Mouse (Mus musculus): ENCODE measurements at regions not wholly inside any gene's neighbourhood (a gene's known extent, or its start where the extent isn't known, plus 50 kb on each side); places are given as distances from the start of the nearest gene placed in this dataset.

GRCm38 (mm10) chr8:30797341-30797740, 2631.2 kb upstream of the 5930422O12Rik start:
- DNase-seq = no peak
- intact Hi-C loops (cut with DNase I) = no loop called here

DNA sequence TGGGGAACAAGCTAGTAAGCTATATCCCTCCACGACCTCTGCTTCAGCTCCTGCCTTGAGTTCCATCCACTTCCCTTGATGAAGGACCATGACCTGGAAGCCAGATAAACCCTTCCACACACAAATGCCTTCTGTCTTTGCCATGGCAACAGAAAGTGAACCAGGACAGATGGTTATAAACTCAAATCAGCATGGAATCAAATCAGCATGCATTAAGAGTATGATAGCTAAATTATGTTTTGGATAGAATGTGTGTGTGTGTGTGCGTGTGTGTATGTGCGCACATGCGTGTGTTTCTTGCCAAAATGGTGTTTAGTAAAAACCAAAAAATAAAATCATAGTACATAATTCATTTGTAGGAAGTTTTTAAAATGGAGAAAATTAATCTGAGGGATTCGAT, 2611.5 kb upstream of the 5930422O12Rik start:
- intact Hi-C loops (cut with DNase I) = no loop called here
- no peak for DNase-seq

- DNase-seq = no peak
- intact Hi-C loops (cut with DNase I) = no loop called here
Observed at GRCm38 (mm10) chr8:30822835-30823587, 2605.5 kb upstream of the 5930422O12Rik start.

- no peak for DNase-seq
- intact Hi-C loops (cut with DNase I) = no loop called here
Observed at GRCm38 (mm10) chr8:30823588-30823938, 2604.9 kb upstream of the 5930422O12Rik start.

DNA sequence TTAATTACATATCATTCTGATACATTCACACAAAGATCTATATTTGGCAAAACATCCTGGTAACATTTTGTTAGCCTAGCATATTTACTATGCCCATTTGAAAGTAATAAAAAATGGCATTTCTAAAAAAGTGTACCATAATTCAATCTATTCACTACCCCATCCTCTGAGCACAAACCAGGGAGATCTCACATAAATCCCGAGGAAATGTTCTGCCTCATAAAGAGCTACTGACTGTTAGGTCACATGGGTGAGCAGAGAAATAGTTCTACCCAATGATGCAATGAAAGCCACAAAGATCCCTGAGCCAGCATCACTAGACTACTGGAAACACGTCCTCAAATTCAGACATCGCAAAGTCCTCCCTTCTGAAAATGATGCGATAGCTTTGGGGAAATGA, 2602.5 kb upstream of the 5930422O12Rik start:
- intact Hi-C loops (cut with DNase I) = no loop called here
- no peak for DNase-seq

DNA sequence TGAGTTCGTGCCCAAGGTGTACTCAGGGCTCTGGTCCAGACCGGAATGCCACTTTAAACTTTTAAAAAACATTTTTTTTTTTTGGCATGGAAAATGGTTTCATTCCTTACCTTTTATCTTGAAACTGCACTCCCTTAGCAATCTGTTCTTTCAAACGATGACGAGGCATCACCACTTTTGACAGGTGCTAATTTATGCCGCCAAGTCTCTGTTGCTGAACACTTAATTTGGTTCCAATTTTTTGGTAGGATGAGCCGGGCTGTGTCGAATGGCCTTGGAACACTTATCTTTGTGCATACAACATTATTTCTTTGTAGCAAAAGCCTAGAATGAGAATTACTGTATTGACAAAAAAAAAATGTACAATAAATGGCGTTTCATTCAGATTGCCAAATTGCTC, 2590.5 kb upstream of the 5930422O12Rik start:
- intact Hi-C loops (cut with DNase I) = no loop called here
- no peak for DNase-seq

DNA sequence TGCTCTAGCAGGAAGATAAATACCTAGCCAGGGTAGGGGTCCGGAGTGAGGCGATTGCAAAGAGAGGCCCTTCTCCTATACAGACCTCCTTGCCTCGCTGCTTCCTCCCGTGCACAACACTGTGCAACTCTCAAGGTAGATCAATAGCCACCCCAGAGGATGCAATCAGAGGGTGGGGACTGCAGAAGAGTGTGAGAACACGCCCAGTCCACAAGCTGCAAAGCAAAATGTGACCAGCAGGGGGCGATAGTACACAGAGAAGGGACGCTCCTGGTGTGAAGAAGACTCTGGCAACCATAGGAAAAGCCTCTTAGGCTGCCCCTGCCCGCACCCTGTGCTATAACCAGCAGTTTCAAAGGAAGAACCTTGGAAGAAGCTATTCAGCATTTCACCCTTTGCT, 2588.4 kb upstream of the 5930422O12Rik start:
- intact Hi-C loops (cut with DNase I) = loop anchor here (1.0 to 2.0 kb wide), 2 partner anchors 83 to 191 kb away; no protein-coding TSS in a partner anchor
- peak; percentile 58 to 85 for DNase-seq

- intact Hi-C loops (cut with DNase I) = no loop called here
- DNase-seq = no peak
Observed at GRCm38 (mm10) chr8:30863017-30863416, 2565.5 kb upstream of the 5930422O12Rik start.

- intact Hi-C loops (cut with DNase I) = no loop called here
- no peak for DNase-seq
Observed at GRCm38 (mm10) chr8:30906044-30906695, 2522.3 kb upstream of the 5930422O12Rik start.

DNA sequence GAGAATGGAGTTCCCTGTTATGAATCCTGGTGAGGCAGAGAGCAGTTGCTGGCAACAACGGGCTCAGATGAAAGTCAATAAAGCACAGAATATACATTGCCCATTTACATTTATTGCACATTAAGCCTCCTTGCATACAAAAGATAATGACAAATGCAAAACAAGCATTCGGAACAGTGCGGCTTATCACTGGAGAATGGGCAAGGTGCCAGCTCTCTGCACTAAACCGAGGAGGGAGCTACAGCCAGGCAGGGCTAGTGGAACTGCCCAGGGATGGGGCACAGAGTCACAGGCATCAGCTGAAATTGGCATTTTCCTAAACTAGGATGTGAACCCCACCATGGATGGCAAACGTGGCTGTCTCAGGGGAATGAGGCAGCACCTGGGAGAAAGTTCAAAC, 2514.8 kb upstream of the 5930422O12Rik start:
- intact Hi-C loops (cut with DNase I) = no loop called here
- DNase-seq = peak in 1 of 2 experiments; percentile 8

- DNase-seq = no peak
- intact Hi-C loops (cut with DNase I) = no loop called here
Observed at GRCm38 (mm10) chr8:30915127-30915526, 2513.4 kb upstream of the 5930422O12Rik start.

DNA sequence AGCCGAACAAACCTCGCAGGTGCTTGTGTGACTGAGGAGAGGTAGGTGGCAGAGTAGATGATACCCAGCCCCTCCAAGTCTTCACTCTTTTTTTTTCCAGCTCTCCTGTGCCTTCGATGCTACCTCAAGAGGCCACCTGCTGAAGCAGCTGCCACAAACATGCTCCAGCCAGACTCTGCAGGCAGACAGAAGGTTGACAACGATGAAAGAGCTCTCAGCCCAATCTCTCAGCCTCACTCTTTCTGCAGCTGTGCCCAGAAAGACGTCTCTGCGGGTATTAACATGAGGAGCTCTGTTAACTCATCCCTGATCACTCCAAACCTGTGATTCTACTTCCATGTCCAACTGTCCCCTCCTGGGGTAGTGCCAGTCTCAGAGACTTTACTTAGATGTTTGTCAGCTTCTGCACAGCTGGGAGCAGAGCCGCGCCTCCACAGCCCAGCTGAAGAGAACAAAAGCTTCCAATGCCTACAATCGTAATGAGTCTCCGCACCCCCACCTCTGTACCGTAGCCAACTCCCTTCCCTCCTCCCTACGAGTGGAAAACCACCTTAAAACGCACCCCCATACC, 2512.8 kb upstream of the 5930422O12Rik start:
- peak; percentile 2 to 19 for DNase-seq
- intact Hi-C loops (cut with DNase I) = no loop called here

DNA sequence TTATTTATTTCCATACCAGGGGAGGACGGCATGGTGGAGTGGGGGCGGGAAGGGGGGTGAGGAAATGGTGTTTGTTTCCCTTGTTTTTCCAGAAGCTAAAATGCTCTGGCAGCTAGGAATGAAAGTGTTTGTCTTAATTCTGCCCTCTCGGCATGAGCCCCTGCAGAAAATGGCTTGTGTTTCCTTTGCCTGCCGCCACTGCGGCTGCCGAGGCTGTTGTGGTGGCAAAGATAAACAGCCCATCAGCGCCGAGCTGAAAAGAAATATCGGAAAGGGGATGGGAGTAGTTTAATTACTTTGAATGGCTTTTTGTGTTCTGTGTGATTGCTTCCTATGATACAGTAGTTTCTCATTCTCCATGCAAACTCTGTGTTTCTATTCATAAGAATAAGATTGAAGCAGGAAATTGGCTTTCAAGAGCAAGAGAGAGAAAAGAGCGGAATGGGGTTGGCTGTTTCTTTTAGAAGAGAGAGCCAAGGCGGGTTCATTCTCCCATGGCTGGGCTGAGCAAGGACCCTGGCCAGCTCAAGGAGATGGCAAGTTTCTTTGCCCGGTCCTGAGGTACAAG, 2512.2 kb upstream of the 5930422O12Rik start:
- peak; percentile 1 to 7 for DNase-seq
- intact Hi-C loops (cut with DNase I) = no loop called here

DNA sequence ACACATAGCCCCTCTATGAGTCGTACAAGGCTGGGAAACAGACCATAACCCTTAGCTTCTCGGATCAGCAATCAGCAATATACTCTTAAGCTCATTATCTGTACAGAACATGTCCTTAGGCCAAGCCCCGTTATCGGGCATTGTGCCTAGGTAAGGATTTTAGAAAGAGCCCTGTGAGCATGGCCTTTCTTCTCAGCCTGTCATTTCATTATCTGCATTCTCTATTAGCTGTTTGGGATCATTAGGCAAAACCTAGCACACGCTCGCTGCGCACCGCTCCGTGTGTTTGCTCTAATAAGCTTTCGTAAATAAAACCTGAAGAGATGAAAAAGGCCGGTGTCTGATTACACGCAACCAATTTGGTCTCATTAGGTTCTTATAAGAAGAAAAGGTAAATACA, 2507.1 kb upstream of the 5930422O12Rik start:
- intact Hi-C loops (cut with DNase I) = no loop called here
- DNase-seq = no peak

DNA sequence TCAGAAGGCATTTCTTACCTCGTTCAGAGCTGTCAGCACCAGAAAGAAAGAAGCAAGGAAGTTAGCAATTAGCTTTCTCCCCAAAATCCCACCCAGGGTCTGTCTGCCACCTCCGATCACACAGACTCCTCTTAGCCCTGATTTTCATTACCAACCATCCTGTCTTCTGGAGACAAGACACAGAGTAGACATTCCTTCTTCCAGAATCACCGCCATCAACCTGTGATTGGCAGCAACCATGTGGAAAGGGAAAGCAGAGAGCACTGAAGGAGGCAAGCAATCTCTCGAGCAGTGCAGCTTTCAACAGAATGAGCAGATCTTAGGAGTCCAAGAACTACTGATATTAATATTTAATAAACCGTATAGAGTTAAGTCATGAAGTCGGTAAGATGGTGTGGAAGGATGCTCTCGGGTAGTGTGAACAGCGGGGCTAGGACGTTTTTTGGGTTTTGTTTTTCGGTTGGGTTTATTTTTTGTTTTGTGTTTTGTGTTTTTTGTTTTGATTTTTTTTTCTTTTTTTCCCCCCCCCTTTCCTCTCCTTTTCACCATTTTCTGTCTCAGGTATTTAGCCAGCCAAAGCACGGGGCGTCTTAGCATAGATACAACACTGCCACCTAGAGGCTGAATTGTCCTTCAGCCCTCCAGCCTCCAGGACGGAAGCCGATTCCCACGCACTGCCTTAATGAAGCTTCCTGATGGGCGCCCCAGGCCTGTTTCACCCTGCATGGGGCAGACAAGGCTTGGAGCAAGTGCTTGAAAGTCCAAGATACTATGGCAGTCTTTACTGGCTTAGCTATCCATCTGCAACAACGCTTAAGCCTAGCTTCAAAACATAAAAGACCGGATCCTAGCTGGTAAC, 2505.0 kb upstream of the 5930422O12Rik start:
- peak; percentile 59 to 73 for DNase-seq
- intact Hi-C loops (cut with DNase I) = loop anchor here (1.0 kb wide), 1 partner anchor 83 kb away; no protein-coding TSS in a partner anchor

DNA sequence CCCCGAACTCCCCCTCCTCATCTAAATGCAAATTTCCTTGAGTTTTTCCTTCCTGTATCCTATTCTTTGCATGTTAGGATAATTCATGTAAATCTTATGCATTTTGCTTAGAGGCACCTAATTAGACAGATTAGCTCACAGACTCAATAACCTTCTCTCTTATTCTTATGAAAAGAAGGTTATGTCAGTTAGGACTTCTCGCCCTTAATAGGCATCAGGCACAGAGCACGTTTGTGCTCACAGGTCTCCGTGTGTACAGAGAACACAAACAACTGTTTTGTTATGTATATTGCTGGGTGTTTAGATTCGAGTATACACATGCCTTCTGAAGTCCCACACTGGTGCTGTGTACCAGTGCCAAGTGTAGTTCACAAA, 2504.4 kb upstream of the 5930422O12Rik start:
- intact Hi-C loops (cut with DNase I) = no loop called here

GRCm38 (mm10) chr8:30924656-30925055, 2503.9 kb upstream of the 5930422O12Rik start:
- intact Hi-C loops (cut with DNase I) = no loop called here
- no peak for DNase-seq

More for the DNA sequence above, 2504.4 kb upstream of the 5930422O12Rik start:
- DNase-seq = no peak

GRCm38 (mm10) chr8:30937449-30938075, 2490.9 kb upstream of the 5930422O12Rik start:
- no peak for DNase-seq
- intact Hi-C loops (cut with DNase I) = no loop called here

GRCm38 (mm10) chr8:30940901-30941300, 2487.6 kb upstream of the 5930422O12Rik start:
- peak in 1 of 2 experiments; percentile 6 for DNase-seq
- intact Hi-C loops (cut with DNase I) = no loop called here

DNA sequence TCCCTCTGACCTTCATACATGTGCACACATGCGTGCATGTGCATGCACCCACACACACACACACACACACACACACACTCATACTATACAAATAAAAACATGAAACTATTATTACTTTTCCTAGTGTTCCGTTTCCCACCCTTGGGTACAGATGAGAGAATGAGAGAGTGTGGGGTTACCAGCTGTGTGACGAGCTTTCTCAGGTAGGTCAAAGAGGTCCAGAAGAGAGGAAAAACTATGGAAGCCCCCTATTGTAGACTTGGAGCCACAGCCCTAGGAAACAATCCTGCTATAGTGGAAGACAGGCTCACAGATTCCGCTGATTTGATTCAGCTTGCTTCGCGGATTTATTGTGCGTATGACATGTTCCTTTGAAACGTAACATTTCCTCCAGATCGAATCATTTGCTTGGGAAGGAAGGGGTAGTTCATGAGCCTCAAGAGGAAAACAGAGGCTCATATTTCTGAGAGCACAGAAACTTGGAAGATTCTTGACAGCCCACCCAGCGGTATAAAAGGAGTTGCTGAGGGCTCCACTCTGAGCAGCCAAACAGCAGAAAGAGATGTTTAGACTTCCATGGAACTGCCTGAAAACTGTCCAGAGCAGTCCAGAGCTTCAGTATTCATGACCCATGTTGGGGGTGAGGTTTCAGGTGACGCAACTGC, 2486.9 kb upstream of the 5930422O12Rik start:
- no peak for DNase-seq
- intact Hi-C loops (cut with DNase I) = no loop called here

All from heart, postnatal 10 days (tissue).